14 mouse cellular contexts compared by ENCODE assay signal in the genomic region with DNA sequence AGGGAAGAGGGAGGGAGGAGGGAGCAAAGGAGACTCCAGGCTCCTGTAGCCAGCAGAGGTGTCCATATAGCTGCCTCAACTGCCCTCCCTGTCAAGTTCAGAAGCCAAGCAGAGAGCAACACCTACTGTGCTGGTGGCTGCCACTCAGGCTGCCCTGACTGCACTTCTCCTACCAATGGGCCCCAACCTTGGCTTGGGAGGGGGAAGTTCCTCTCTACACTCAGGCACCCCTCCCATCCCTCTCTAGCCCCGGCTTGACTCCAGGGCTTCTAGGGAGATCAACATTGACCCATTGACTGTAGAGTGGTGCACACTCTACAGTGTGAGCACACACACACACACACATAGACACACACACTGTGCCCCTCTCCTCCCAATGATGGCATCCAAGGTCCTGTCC. TPM values are rescaled to one million over a fixed set of nuclear protein-coding genes. Genes with fewer than 3 reads are reported as not detected.
DNase-seq lines count a peak whose midpoint lies in the region; ATAC-seq and TF ChIP-seq lines count a peak whose summit lies in the region.
"Had no signal": no experiment of that assay in that cellular context is flagged by ENCODE, and none has a peak within 500 bp of the region (broad histone marks: within the 10 kb centered on the region; RNA-seq: fewer than 3 reads in every experiment).

No protein-coding gene starts in this region.

- H3K9ac ChIP-seq in kidney, embryonic 16.5 days (replicated peaks; ENCODE audit: low read length) = no peak overlapping the region
- no peak overlapping the region for H3K9ac ChIP-seq in ES-E14 (ENCODE audit: insufficient read depth, low read depth, low read length, poor library complexity, severe bottlenecking)
- no peak overlapping the region for H3K9ac ChIP-seq in intestine, embryonic 14.5 days (ENCODE audit: low read length)
- H3K9ac ChIP-seq in liver, embryonic 15.5 days = no peak overlapping the region
- H3K9ac ChIP-seq: embryonic facial prominence, embryonic 15.5 days; forebrain, embryonic 15.5 days; heart, embryonic 12.5 days had no signal

- H3K27me3 ChIP-seq in kidney, embryonic 16.5 days (ENCODE audit: insufficient read depth, low read length) = no peaks in the 10 kb centered on the region
- peaks cover 2% of the 10 kb centered on the region for H3K27me3 ChIP-seq in intestine, embryonic 14.5 days (replicated peaks; ENCODE audit: control insufficient read depth, insufficient read depth, low read length)
- H3K27me3 ChIP-seq in liver, embryonic 15.5 days = peaks cover 22% of the 10 kb centered on the region
- H3K27me3 ChIP-seq: forebrain, embryonic 15.5 days had no signal

- H3K4me2 ChIP-seq in kidney, embryonic 16.5 days (replicated peaks; ENCODE audit: low read depth, low read length) = no peak overlapping the region
- no peak overlapping the region for H3K4me2 ChIP-seq in intestine, embryonic 14.5 days (ENCODE audit: low read length)
- no peak overlapping the region for H3K4me2 ChIP-seq in liver, embryonic 15.5 days
- H3K4me2 ChIP-seq: embryonic facial prominence, embryonic 15.5 days; forebrain, embryonic 15.5 days; heart, embryonic 12.5 days had no signal

- no peak overlapping the region for H3K4me3 ChIP-seq in kidney, embryonic 16.5 days (ENCODE audit: low read length)
- H3K4me3 ChIP-seq in ES-E14 (ENCODE audit: insufficient read depth in 1 of 2, low read depth in 1 of 2, low read length in 2 of 2, poor library complexity in 1 of 2, severe bottlenecking in 1 of 2) = no peak overlapping the region
- H3K4me3 ChIP-seq in intestine, embryonic 14.5 days (ENCODE audit: low read depth, low read length) = no peak overlapping the region
- H3K4me3 ChIP-seq in liver, embryonic 15.5 days (replicated peaks) = no peak overlapping the region
- H3K4me3 ChIP-seq: embryonic facial prominence, embryonic 15.5 days; forebrain, embryonic 15.5 days; heart, embryonic 12.5 days had no signal

- 7% methylated on average over 1 of the region's 1 CpGs for WGBS in kidney, embryonic 16.5 days
- 36% methylated on average over 1 of the region's 1 CpGs for WGBS in intestine, embryonic 14.5 days
- WGBS in liver, embryonic 15.5 days (ENCODE audit: insufficient replicate concordance) = 5% methylated on average over 1 of the region's 1 CpGs

- H3K4me1 ChIP-seq in kidney, embryonic 16.5 days (ENCODE audit: insufficient read depth, low read length) = peaks cover 63% of the 10 kb centered on the region
- peaks cover 12 to 40% of the 10 kb centered on the region in 2 experiments; a peak in 3 of 4 replicates for H3K4me1 ChIP-seq in ES-E14 (ENCODE audit: control insufficient read depth in 2 of 2, insufficient read depth in 2 of 2, low read length in 2 of 2, poor library complexity in 1 of 2)
- H3K4me1 ChIP-seq in intestine, embryonic 14.5 days (replicated peaks; ENCODE audit: control insufficient read depth, insufficient read depth, low read length) = peaks cover 34% of the 10 kb centered on the region
- H3K4me1 ChIP-seq in liver, embryonic 15.5 days (replicated peaks) = peaks cover 39% of the 10 kb centered on the region
- H3K4me1 ChIP-seq: forebrain, embryonic 15.5 days had no signal

- peak; percentile 18; the same call in 1 of the 2 replicates for ATAC-seq in kidney, embryonic 16.5 days (ENCODE audit: low FRiP score, low TSS enrichment)
- peak; percentile 33 for ATAC-seq in intestine, embryonic 14.5 days (replicated peaks; ENCODE audit: low FRiP score, low TSS enrichment, low read depth)
- ATAC-seq in liver, embryonic 15.5 days (ENCODE audit: insufficient read depth) = peak; percentile 21
- ATAC-seq: forebrain, embryonic 15.5 days; hindbrain, embryonic 16.5 days had no signal

- H3K9me3 ChIP-seq in kidney, embryonic 16.5 days (ENCODE audit: low read length) = no peaks in the 10 kb centered on the region
- H3K9me3 ChIP-seq in ES-E14 (ENCODE audit: control insufficient read depth, insufficient read depth, low read depth, low read length) = no peaks in the 10 kb centered on the region
- H3K9me3 ChIP-seq in intestine, embryonic 14.5 days (ENCODE audit: control insufficient read depth, low read length) = no peaks in the 10 kb centered on the region
- H3K9me3 ChIP-seq in liver, embryonic 15.5 days (replicated peaks) = no peaks in the 10 kb centered on the region
- H3K9me3 ChIP-seq: embryonic facial prominence, embryonic 15.5 days; forebrain, embryonic 15.5 days; heart, embryonic 12.5 days had no signal

- in situ Hi-C loops in ES-E14 (cut with MboI; ENCODE audit: low sequenced_read_pairs in 2 of 2, unreplicated experiment in 2 of 2) = loop anchor here in 1 of 2 experiments (10.0 kb wide), 1 partner anchor 283 kb away; no protein-coding TSS in a partner anchor

- no peak for DNase-seq in kidney, adult 11 months
- no peak for DNase-seq in ES-E14 (ENCODE audit: low read depth, low spot score)
- no peak for DNase-seq in intestine, embryonic 14.5 days (ENCODE audit: low spot score)
- no peak for DNase-seq in adrenal gland, postnatal 10 days
- no peak for DNase-seq in layer of hippocampus, adult 18-20 months (ENCODE audit: low spot score in 2 of 2)
- no peak for DNase-seq in urinary bladder, postnatal 36 days (ENCODE audit: low spot score in 2 of 2)
- DNase-seq: cerebellum, postnatal 25 days; thymus, postnatal 36 days had no signal

- no peaks in the 10 kb centered on the region for H3K36me3 ChIP-seq in kidney, embryonic 16.5 days (ENCODE audit: insufficient read depth, low read length)
- H3K36me3 ChIP-seq in ES-E14 (ENCODE audit: control insufficient read depth, insufficient read depth, low read length, poor library complexity, severe bottlenecking) = no peaks in the 10 kb centered on the region
- H3K36me3 ChIP-seq in intestine, embryonic 14.5 days (ENCODE audit: control insufficient read depth, insufficient read depth, low read length) = no peaks in the 10 kb centered on the region
- no peaks in the 10 kb centered on the region for H3K36me3 ChIP-seq in liver, embryonic 15.5 days (replicated peaks)
- H3K36me3 ChIP-seq: embryonic facial prominence, embryonic 15.5 days; forebrain, embryonic 15.5 days; heart, embryonic 12.5 days had no signal

- peak overlapping the region; percentile 44; the same call in 1 of the 2 replicates for H3K27ac ChIP-seq in kidney, embryonic 16.5 days (ENCODE audit: low read length)
- peak overlapping the region; percentile 100 for H3K27ac ChIP-seq in ES-E14 (ENCODE audit: insufficient read depth, low read depth, low read length, poor library complexity, severe bottlenecking)
- H3K27ac ChIP-seq in intestine, embryonic 14.5 days (ENCODE audit: low read depth) = no peak overlapping the region
- peak overlapping the region; percentile 76 for H3K27ac ChIP-seq in liver, embryonic 15.5 days (replicated peaks)
- H3K27ac ChIP-seq: embryonic facial prominence, embryonic 15.5 days; forebrain, embryonic 15.5 days had no signal

TF ChIP-seq in ES-E14, 5 proteins besides CTCF, POLR2A, EP300 and RAD21:
- no peak for TF ChIP-seq ZC3H11A (IDR thresholded peaks at IDR 0.05; ENCODE audit: borderline replicate concordance, low read depth, low read length)

RNA-seq across cellular contexts. Expression of gene Epha2, which starts 19.5 kb away (rescaled TPM):
- polyA plus RNA-seq in kidney, embryonic 16.5 days (2015; fragmentation: Nextera tagmentation; extraction: Ambion mirVana) = 8.3 and 8.6 TPM in 2 replicates
- 256 and 507 TPM in 2 replicates for total RNA-seq in ES-E14 (2012; rRNA removed)
- 3.4 and 3.5 TPM in 2 replicates for polyA plus RNA-seq in intestine, embryonic 14.5 days (2014; fragmentation: Nextera tagmentation; extraction: Ambion mirVana)
- polyA plus RNA-seq in liver, embryonic 15.5 days (2015; fragmentation: Nextera tagmentation; extraction: Ambion mirVana) = 0.75 and 0.79 TPM in 2 replicates
- total RNA-seq in adrenal gland, postnatal 10 days (2021) = 10 to 100 TPM; 13.4 to 18.1 TPM
- 1 to 10 TPM in 1 of 2 experiments, under 1 TPM in 1; 0.99 to 1.4 TPM for total RNA-seq in layer of hippocampus, adult 18-20 months (2021)

RNA-seq across cellular contexts. Expression of gene Arhgef19, which starts 42.3 kb away (rescaled TPM):
- polyA plus RNA-seq in kidney, embryonic 16.5 days (2015; fragmentation: Nextera tagmentation; extraction: Ambion mirVana) = 9.6 and 11.2 TPM in 2 replicates
- 1.7 and 2.3 TPM in 2 replicates for total RNA-seq in ES-E14 (2012; rRNA removed)
- 14.2 and 15.8 TPM in 2 replicates for polyA plus RNA-seq in intestine, embryonic 14.5 days (2014; fragmentation: Nextera tagmentation; extraction: Ambion mirVana)
- polyA plus RNA-seq in liver, embryonic 15.5 days (2015; fragmentation: Nextera tagmentation; extraction: Ambion mirVana) = 1.5 TPM in 2 replicates
- 10 to 100 TPM; 29.0 to 31.0 TPM for total RNA-seq in adrenal gland, postnatal 10 days (2021)
- total RNA-seq in layer of hippocampus, adult 18-20 months (2021) = 10 to 100 TPM; 19.3 to 19.9 TPM

Comparison
In these comparisons a context has a peak if more than half of its experiments do, and no peak if none do; other contexts are left out.
1. RNA of gene Epha2, which starts 19.5 kb away (total RNA-seq): 256 to 507 TPM in ES-E14; 13.4 to 18.1 TPM in adrenal gland, postnatal 10 days and 0.99 to 1.4 TPM in layer of hippocampus, adult 18-20 months; every median in the first group is over 10 times any median in the second.
2. Peak in every context shown above with its lines, with median percentiles within 50 percentile points of each other: ATAC-seq.